Mouse (Mus musculus) heart, embryonic 12.5 days (tissue): ENCODE measurements around the gene 1110059E24Rik. TPM values are rescaled to one million over a fixed set of nuclear protein-coding genes. Genes with fewer than 3 reads are reported as not detected.

ENCODE experiments used
- ATAC-seq: fragments of 200-750 bp; cut with Nextera tagmentation; 2 replicates; pipeline ENCODE4 v1.8.0; 2017; ENCODE audit warnings: moderate TSS enrichment, moderate library complexity; ENCODE audit not compliant: insufficient number of reproducible peaks, low FRiP score
- H3K27ac ChIP-seq: fragments of 300-500 bp; sonication (generic); 2 replicates; pipeline ENCODE4 v1.5.1; 2016; ENCODE audit warnings: mild to moderate bottlenecking, moderate library complexity; ENCODE audit not compliant: poor library complexity, severe bottlenecking
- H3K27me3 ChIP-seq: fragments of 300-500 bp; sonication (generic); replicated peaks from 2 replicates; pipeline ENCODE4 v1.6.1; 2016; ENCODE audit warnings: mild to moderate bottlenecking, moderate library complexity
- H3K36me3 ChIP-seq: fragments of 300-500 bp; sonication (generic); 2 replicates; pipeline ENCODE4 v1.6.1; 2016; ENCODE audit warnings: mild to moderate bottlenecking, moderate library complexity
- H3K4me1 ChIP-seq: fragments of 300-500 bp; sonication (generic); replicated peaks from 2 replicates; pipeline ENCODE4 v1.6.1; 2016; ENCODE audit warnings: mild to moderate bottlenecking
- H3K4me2 ChIP-seq: fragments of 300-500 bp; sonication (generic); 2 replicates; pipeline ENCODE4 v1.6.1; 2016; ENCODE audit warnings: mild to moderate bottlenecking, moderate library complexity
- H3K4me3 ChIP-seq: fragments of 300-500 bp; sonication (generic); 2 replicates; pipeline ENCODE4 v1.5.1; 2016; ENCODE audit warnings: mild to moderate bottlenecking
- H3K9ac ChIP-seq: fragments of 300-500 bp; sonication (generic); 2 replicates; pipeline ENCODE4 v1.6.1; 2016; ENCODE audit warnings: mild to moderate bottlenecking, moderate library complexity
- H3K9me3 ChIP-seq: fragments of 300-500 bp; sonication (generic); replicated peaks from 2 replicates; pipeline ENCODE4 v1.6.1; 2016; ENCODE audit warnings: mild to moderate bottlenecking, moderate library complexity
- WGBS: fragments of 180-500 bp; shearing (Covaris S2); methylation state at CpG from one replicate; pipeline ENCODE4 v1.1.7; 2016; 5-methylcytosine and 5-hydroxymethylcytosine counted together
- polyA plus RNA-seq: library from polyadenylated mRNA; unstranded; fragments of >200 nt; fragmentation: Nextera tagmentation; extraction: Ambion mirVana; gene quantifications from 2 replicates; pipeline ENCODE4 v1.2.1, GENCODE M21; 2016

Gene 1110059E24Rik
- polyA plus RNA-seq, 1 experiment from 2014 or later = 37.4 TPM

GRCm38 (mm10) chr19:21624148-21624535 is 28.6 kb downstream of the 1110059E24Rik start:
- Histone ChIP-seq H3K4me2 (no peak overlapping the region), H3K36me3 (no peaks in the 10 kb centered on the region), H3K9ac (no peak overlapping the region), H3K27me3 (no peaks in the 10 kb centered on the region), H3K27ac (no peak overlapping the region), H3K4me1 (peaks cover 4% of the 10 kb centered on the region; the same call in 1 of the 2 replicates), H3K4me3 (no peak overlapping the region), H3K9me3 (no peaks in the 10 kb centered on the region)
- no peak for ATAC-seq
- 79% methylated on average over 4 of the region's 4 CpGs for WGBS

- Histone ChIP-seq H3K27me3 (no peaks in the 10 kb centered on the region), H3K27ac (no peak overlapping the region), H3K4me1 (peaks cover 4% of the 10 kb centered on the region; the same call in 1 of the 2 replicates), H3K4me3 (no peak overlapping the region), H3K4me2 (no peak overlapping the region), H3K36me3 (no peaks in the 10 kb centered on the region), H3K9ac (no peak overlapping the region), H3K9me3 (no peaks in the 10 kb centered on the region)
- no peak for ATAC-seq
- WGBS = 82% methylated on average over 3 of the region's 3 CpGs
Measured at GRCm38 (mm10) chr19:21623410-21624147, 29.2 kb downstream of the 1110059E24Rik start.

DNA sequence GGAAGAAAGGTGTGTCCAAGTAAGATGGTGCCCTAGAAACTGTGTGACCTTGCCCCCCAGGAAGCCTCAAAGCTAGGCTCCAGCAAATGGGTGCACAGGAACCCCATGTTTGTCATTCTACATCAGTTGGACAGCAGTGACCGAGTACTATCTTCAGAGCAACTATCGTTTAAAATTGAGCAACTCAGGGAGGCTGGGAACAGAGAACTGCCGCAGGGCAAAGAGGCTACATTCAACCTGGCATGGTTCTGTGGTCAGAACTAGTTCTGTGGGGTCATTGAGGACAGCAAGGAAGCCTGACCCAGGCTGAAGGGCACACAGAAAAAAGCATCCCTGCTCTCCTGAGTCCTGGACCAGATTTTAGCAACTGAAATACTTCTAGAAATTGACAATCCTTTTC is 37.0 kb downstream of the 1110059E24Rik start:
- H3K9ac ChIP-seq = no peak overlapping the region
- no peak overlapping the region for H3K27ac ChIP-seq
- ATAC-seq = no peak
- H3K4me2 ChIP-seq = no peak overlapping the region
- H3K36me3 ChIP-seq = peaks cover 5% of the 10 kb centered on the region
- H3K4me3 ChIP-seq = no peak overlapping the region
- WGBS = 83% methylated on average over 3 of the region's 3 CpGs
- no peaks in the 10 kb centered on the region for H3K27me3 ChIP-seq
- H3K9me3 ChIP-seq = no peaks in the 10 kb centered on the region
- peaks cover 3% of the 10 kb centered on the region; the same call in 1 of the 2 replicates for H3K4me1 ChIP-seq

GRCm38 (mm10) chr19:21611725-21612575 is 40.8 kb downstream of the 1110059E24Rik start:
- Histone ChIP-seq H3K9ac (no peak overlapping the region), H3K36me3 (no peaks in the 10 kb centered on the region), H3K4me1 (0 out of 2 replicates have a peak, but pooled peaks cover 3% of the 10 kb centered on the region), H3K4me2 (no peak overlapping the region), H3K27me3 (no peaks in the 10 kb centered on the region), H3K9me3 (no peaks in the 10 kb centered on the region), H3K4me3 (no peak overlapping the region), H3K27ac (no peak overlapping the region)
- ATAC-seq = no peak
- WGBS = 90% methylated on average over 9 of the region's 9 CpGs

DNA sequence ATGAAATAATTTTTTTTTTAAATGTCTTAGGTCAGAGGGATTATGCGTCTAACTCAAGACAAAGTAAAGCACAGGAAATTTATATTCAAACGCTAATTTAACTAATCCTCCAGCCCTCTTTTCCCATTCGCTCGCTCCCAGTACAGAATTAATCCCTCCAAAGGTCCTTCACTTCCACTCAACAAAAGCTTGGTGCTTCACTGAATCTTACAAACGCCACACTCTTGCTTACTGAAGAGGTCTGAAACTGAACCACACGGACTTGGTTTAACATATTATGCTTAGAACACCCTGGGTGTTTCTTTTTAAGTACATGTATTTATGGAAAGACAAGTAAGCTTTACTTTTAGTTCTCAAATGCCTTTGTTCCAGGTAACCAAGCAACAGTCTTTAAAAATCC is 41.5 kb downstream of the 1110059E24Rik start:
- no peak overlapping the region for H3K9ac ChIP-seq
- no peaks in the 10 kb centered on the region for H3K9me3 ChIP-seq
- no peak overlapping the region for H3K27ac ChIP-seq
- no peak overlapping the region for H3K4me2 ChIP-seq
- H3K4me1 ChIP-seq = 0 out of 2 replicates have a peak, but pooled peaks cover 3% of the 10 kb centered on the region
- no peaks in the 10 kb centered on the region for H3K27me3 ChIP-seq
- 70% methylated on average over 6 of the region's 6 CpGs for WGBS
- H3K4me3 ChIP-seq = no peak overlapping the region
- H3K36me3 ChIP-seq = no peaks in the 10 kb centered on the region
- ATAC-seq = no peak

- Histone ChIP-seq H3K9ac (no peak overlapping the region), H3K27ac (no peak overlapping the region), H3K9me3 (no peaks in the 10 kb centered on the region), H3K36me3 (no peaks in the 10 kb centered on the region), H3K4me1 (0 out of 2 replicates have a peak, but pooled peaks cover 3% of the 10 kb centered on the region), H3K27me3 (no peaks in the 10 kb centered on the region), H3K4me3 (no peak overlapping the region), H3K4me2 (no peak overlapping the region)
- ATAC-seq = no peak
- 64% methylated on average over 6 of the region's 6 CpGs for WGBS
Measured at GRCm38 (mm10) chr19:21610240-21610639, 42.5 kb downstream of the 1110059E24Rik start.

- H3K4me3 ChIP-seq = no peak overlapping the region
- no peak overlapping the region for H3K4me2 ChIP-seq
- no peak for ATAC-seq
- no peaks in the 10 kb centered on the region for H3K27me3 ChIP-seq
- H3K9ac ChIP-seq = no peak overlapping the region
- H3K27ac ChIP-seq = no peak overlapping the region
- WGBS = 88% methylated on average over 3 of the region's 3 CpGs
- peaks cover 9% of the 10 kb centered on the region for H3K4me1 ChIP-seq
- no peaks in the 10 kb centered on the region for H3K36me3 ChIP-seq
- no peaks in the 10 kb centered on the region for H3K9me3 ChIP-seq
Measured at GRCm38 (mm10) chr19:21605294-21605693, 47.5 kb downstream of the 1110059E24Rik start.

DNA sequence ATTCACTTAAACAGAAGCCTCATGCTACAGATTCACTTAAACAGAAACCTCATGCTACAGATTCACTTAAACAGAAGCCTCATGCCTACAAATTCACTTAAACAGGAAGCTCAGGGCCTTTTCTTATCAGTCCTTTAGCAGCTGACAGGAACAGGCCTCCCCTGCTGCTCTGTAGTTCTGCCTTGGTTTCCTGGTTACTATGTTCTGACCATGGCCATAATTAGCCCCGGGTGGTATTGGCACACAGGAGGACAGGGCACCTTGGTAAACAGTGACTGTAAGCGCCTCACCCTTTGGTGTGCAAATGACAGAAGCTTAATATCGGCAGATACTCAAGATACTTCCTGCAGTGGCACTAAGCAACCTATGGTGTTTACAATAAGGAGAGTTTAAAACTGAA is 48.9 kb downstream of the 1110059E24Rik start:
- WGBS = 37% methylated on average over 3 of the region's 3 CpGs
- Histone ChIP-seq H3K4me2 (no peak overlapping the region), H3K4me1 (peaks cover 9% of the 10 kb centered on the region), H3K36me3 (no peaks in the 10 kb centered on the region), H3K27me3 (no peaks in the 10 kb centered on the region), H3K9ac (no peak overlapping the region), H3K9me3 (no peaks in the 10 kb centered on the region), H3K4me3 (no peak overlapping the region), H3K27ac (no peak overlapping the region)
- no peak for ATAC-seq

DNA sequence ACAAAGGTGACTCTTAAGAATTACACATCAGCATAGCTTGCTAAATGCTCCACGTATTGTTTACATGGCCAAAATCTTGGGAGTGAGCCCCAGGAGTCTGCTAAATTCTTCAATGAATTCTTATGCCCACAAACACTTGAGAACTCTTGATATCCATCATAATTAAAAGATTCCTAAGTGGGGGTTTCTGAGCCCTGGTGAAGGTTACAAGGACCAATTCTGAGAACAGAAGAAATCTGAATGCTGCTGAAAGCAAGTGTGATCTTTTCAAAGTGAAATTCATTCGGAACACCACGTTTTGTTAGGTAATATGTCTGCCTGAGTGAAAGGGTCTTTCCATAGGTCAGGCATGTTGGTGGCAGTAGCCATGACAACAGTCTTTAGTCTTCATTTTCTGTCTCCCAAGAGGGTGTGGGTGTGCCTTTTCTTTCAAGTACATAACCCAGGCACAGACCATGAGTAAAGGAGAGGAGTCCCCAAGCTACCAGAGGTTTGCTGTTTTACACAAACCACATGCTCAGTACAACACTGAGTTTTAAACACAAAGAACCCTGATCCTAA is 51.2 kb downstream of the 1110059E24Rik start:
- no peak overlapping the region for H3K4me3 ChIP-seq
- H3K4me2 ChIP-seq = no peak overlapping the region
- 70% methylated on average over 3 of the region's 3 CpGs for WGBS
- no peak overlapping the region for H3K27ac ChIP-seq
- peaks cover 9% of the 10 kb centered on the region for H3K4me1 ChIP-seq
- no peaks in the 10 kb centered on the region for H3K27me3 ChIP-seq
- H3K9ac ChIP-seq = no peak overlapping the region
- no peaks in the 10 kb centered on the region for H3K9me3 ChIP-seq
- ATAC-seq = no peak
- peaks cover 7% of the 10 kb centered on the region for H3K36me3 ChIP-seq

GRCm38 (mm10) chr19:21598659-21599352 is 54.0 kb downstream of the 1110059E24Rik start:
- WGBS = 70% methylated on average over 8 of the region's 8 CpGs
- Histone ChIP-seq H3K36me3 (peaks cover 33% of the 10 kb centered on the region), H3K4me3 (no peak overlapping the region), H3K9ac (no peak overlapping the region), H3K4me1 (peaks cover 6% of the 10 kb centered on the region), H3K27ac (no peak overlapping the region), H3K27me3 (no peaks in the 10 kb centered on the region), H3K9me3 (no peaks in the 10 kb centered on the region), H3K4me2 (no peak overlapping the region)
- no peak for ATAC-seq
